Mouse (Mus musculus): ENCODE data around the gene Lrat. TPM values are rescaled to one million over a fixed set of nuclear protein-coding genes. Genes with fewer than 3 reads are reported as not detected.

Gene Lrat
- polyA plus RNA-seq, 1 experiment, result 4.4 TPM

GRCm38 (mm10) chr3:82915632-82916031, 11.9 kb upstream of the Lrat start:
- no peak for TF ChIP-seq CTCF (IDR thresholded peaks at IDR 0.05; ENCODE audit: extremely low read depth, insufficient read length, insufficient replicate concordance, low read depth, low read length)
- TF ChIP-seq POLR2A (IDR thresholded peaks at IDR 0.05; ENCODE audit: low read depth, low read length), result no peak
- Histone ChIP-seq H3K36me3 (ENCODE audit: control insufficient read depth, insufficient read depth, low read length) (no peaks in the 10 kb centered on the region), H3K27ac (ENCODE audit: insufficient read depth, low read depth, low read length) (no peak overlapping the region), H3K4me1 (ENCODE audit: control insufficient read depth, insufficient read depth, insufficient read length, low read length) (no peaks in the 10 kb centered on the region), H3K4me3 (ENCODE audit: low read depth, low read length) (no peak overlapping the region), H3K27me3 (ENCODE audit: control insufficient read depth, insufficient read depth, low read length) (no peaks in the 10 kb centered on the region)
- WGBS, result 84% methylated on average over 1 of the region's 1 CpGs

- Histone ChIP-seq H3K27me3 (ENCODE audit: control insufficient read depth, insufficient read depth, low read length) (no peaks in the 10 kb centered on the region), H3K36me3 (ENCODE audit: control insufficient read depth, insufficient read depth, low read length) (no peaks in the 10 kb centered on the region), H3K4me1 (ENCODE audit: control insufficient read depth, insufficient read depth, insufficient read length, low read length) (peaks cover 4% of the 10 kb centered on the region; the same call in 1 of the 2 replicates), H3K27ac (ENCODE audit: insufficient read depth, low read depth, low read length) (no peak overlapping the region), H3K4me3 (ENCODE audit: low read depth, low read length) (no peak overlapping the region)
- WGBS, result 84% methylated on average over 2 of the region's 2 CpGs
- TF ChIP-seq POLR2A (IDR thresholded peaks at IDR 0.05; ENCODE audit: low read depth, low read length) (no peak), CTCF (IDR thresholded peaks at IDR 0.05; ENCODE audit: extremely low read depth, insufficient read length, insufficient replicate concordance, low read depth, low read length) (no peak)
Measured at GRCm38 (mm10) chr3:82908671-82909070, 4.9 kb upstream of the Lrat start.

- 3% methylated on average over 31 of the region's 31 CpGs for WGBS
- peak overlapping the region; percentile 83 for H3K4me3 ChIP-seq (ENCODE audit: low read depth, low read length)
Measured at GRCm38 (mm10) chr3:82904211-82904908, 587 bp upstream of the Lrat start.

GRCm38 (mm10) chr3:82902757-82903612, 788 bp downstream of the Lrat start:
- H3K36me3 ChIP-seq (ENCODE audit: control insufficient read depth, insufficient read depth, low read length), result peaks cover 1% of the 10 kb centered on the region; the same call in 1 of the 2 replicates
- no peaks in the 10 kb centered on the region for H3K27me3 ChIP-seq (ENCODE audit: control insufficient read depth, insufficient read depth, low read length)
- WGBS, result 6% methylated on average over 20 of the region's 20 CpGs
- peak overlapping the region; percentile 76 for H3K27ac ChIP-seq (ENCODE audit: insufficient read depth, low read depth, low read length)
- TF ChIP-seq CTCF (IDR thresholded peaks at IDR 0.05; ENCODE audit: extremely low read depth, insufficient read length, insufficient replicate concordance, low read depth, low read length) (no peak), POLR2A (IDR thresholded peaks at IDR 0.05; ENCODE audit: low read depth, low read length) (no peak)
- peaks cover 4% of the 10 kb centered on the region; the same call in 1 of the 2 replicates for H3K4me1 ChIP-seq (ENCODE audit: control insufficient read depth, insufficient read depth, insufficient read length, low read length)
- H3K4me3 ChIP-seq (ENCODE audit: low read depth, low read length), result peak overlapping the region; percentile 83

More at GRCm38 (mm10) chr3:82904211-82904908, 587 bp upstream of the Lrat start:
- TF ChIP-seq POLR2A (IDR thresholded peaks at IDR 0.05; ENCODE audit: low read depth, low read length) (no peak), CTCF (IDR thresholded peaks at IDR 0.05; ENCODE audit: extremely low read depth, insufficient read length, insufficient replicate concordance, low read depth, low read length) (no peak)
- Histone ChIP-seq H3K27me3 (ENCODE audit: control insufficient read depth, insufficient read depth, low read length) (no peaks in the 10 kb centered on the region), H3K4me1 (ENCODE audit: control insufficient read depth, insufficient read depth, insufficient read length, low read length) (peaks cover 4% of the 10 kb centered on the region; the same call in 1 of the 2 replicates), H3K27ac (ENCODE audit: insufficient read depth, low read depth, low read length) (no peak overlapping the region), H3K36me3 (ENCODE audit: control insufficient read depth, insufficient read depth, low read length) (peaks cover 1% of the 10 kb centered on the region; the same call in 1 of the 2 replicates)

- no peaks in the 10 kb centered on the region for H3K27me3 ChIP-seq (ENCODE audit: control insufficient read depth, insufficient read depth, low read length)
- no peaks in the 10 kb centered on the region for H3K4me1 ChIP-seq (ENCODE audit: control insufficient read depth, insufficient read depth, insufficient read length, low read length)
- H3K4me3 ChIP-seq (ENCODE audit: low read depth, low read length), result no peak overlapping the region
- TF ChIP-seq POLR2A (IDR thresholded peaks at IDR 0.05; ENCODE audit: low read depth, low read length), result no peak
- no peak for TF ChIP-seq CTCF (IDR thresholded peaks at IDR 0.05; ENCODE audit: extremely low read depth, insufficient read length, insufficient replicate concordance, low read depth, low read length)
- no peaks in the 10 kb centered on the region for H3K36me3 ChIP-seq (ENCODE audit: control insufficient read depth, insufficient read depth, low read length)
- WGBS, result 23% methylated on average over 2 of the region's 2 CpGs
- H3K27ac ChIP-seq (ENCODE audit: insufficient read depth, low read depth, low read length), result no peak overlapping the region
Measured at GRCm38 (mm10) chr3:82888842-82889241, 14.9 kb downstream of the Lrat start.

- TF ChIP-seq CTCF (IDR thresholded peaks at IDR 0.05; ENCODE audit: extremely low read depth, insufficient read length, insufficient replicate concordance, low read depth, low read length) (no peak), POLR2A (IDR thresholded peaks at IDR 0.05; ENCODE audit: low read depth, low read length) (no peak)
- H3K27ac ChIP-seq (ENCODE audit: insufficient read depth, low read depth, low read length), result no peak overlapping the region
- H3K27me3 ChIP-seq (ENCODE audit: control insufficient read depth, insufficient read depth, low read length), result peaks cover 16% of the 10 kb centered on the region
- H3K4me1 ChIP-seq (ENCODE audit: control insufficient read depth, insufficient read depth, insufficient read length, low read length), result peaks cover 7% of the 10 kb centered on the region
- H3K36me3 ChIP-seq (ENCODE audit: control insufficient read depth, insufficient read depth, low read length), result no peaks in the 10 kb centered on the region
- H3K4me3 ChIP-seq (ENCODE audit: low read depth, low read length), result no peak overlapping the region
- under 1% methylated on average over 4 of the region's 4 CpGs for WGBS
Measured at GRCm38 (mm10) chr3:82877258-82877657, 26.5 kb downstream of the Lrat start.

GRCm38 (mm10) chr3:82876372-82876739, 27.4 kb downstream of the Lrat start, which contains the start of gene Rbm46:
Rbm46 (minus strand) TSS chr3:82876483.
- Histone ChIP-seq H3K4me1 (ENCODE audit: control insufficient read depth, insufficient read depth, insufficient read length, low read length) (peaks cover 7% of the 10 kb centered on the region), H3K27ac (ENCODE audit: insufficient read depth, low read depth, low read length) (no peak within 1 kb of the TSS), H3K27me3 (ENCODE audit: control insufficient read depth, insufficient read depth, low read length) (peaks cover 16% of the 10 kb centered on the region), H3K4me3 (ENCODE audit: low read depth, low read length) (peak within 1 kb of the TSS; percentile 46), H3K36me3 (ENCODE audit: control insufficient read depth, insufficient read depth, low read length) (no peaks in the 10 kb centered on the region)
- WGBS, result 18% methylated on average over 36 of the region's 36 CpGs
- TF ChIP-seq CTCF (IDR thresholded peaks at IDR 0.05; ENCODE audit: extremely low read depth, insufficient read length, insufficient replicate concordance, low read depth, low read length), result no peak
- TF ChIP-seq POLR2A (IDR thresholded peaks at IDR 0.05; ENCODE audit: low read depth, low read length), result no peak
